Mouse (Mus musculus): ENCODE measurements around the gene AI661453.

GRCm38 (mm10) chr17:47441296-47442051, 5.1 kb downstream of the AI661453 start:
- TF ChIP-seq POLR2A (IDR thresholded peaks at IDR 0.05; ENCODE audit: borderline replicate concordance, extremely low read depth, low read depth, low read length) (no peak), CTCF (IDR thresholded peaks at IDR 0.05; ENCODE audit: insufficient read depth, low read length) (no peak)

Measured in lung, adult 2 months (tissue).